Mouse (Mus musculus): Measurements from ENCODE around the gene Trub1. TPM values are rescaled to one million over a fixed set of nuclear protein-coding genes. Genes with fewer than 3 reads are reported as not detected.

Gene Trub1
- polyA plus RNA-seq, 1 experiment = 25.9 TPM

DNA sequence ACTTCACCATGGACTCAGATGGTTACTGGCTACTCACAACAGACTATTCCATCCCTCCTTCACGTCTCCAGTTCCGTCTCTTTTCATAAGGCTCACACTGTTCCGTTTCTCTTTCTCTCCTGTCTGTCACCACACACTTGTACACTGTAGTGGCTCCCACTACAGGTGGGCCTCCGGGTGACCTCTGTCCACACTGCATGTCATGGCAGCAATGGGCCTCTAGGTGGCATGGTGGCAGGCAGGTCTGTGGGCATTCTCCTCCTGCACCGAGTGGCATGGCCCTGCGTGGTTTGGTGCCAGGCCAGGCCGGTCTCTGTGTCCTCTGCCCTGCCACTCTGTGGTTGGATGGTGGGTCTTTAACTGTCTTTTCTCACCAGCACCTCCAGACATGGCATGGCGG, 30.1 kb downstream of the Trub1 start:
- Histone ChIP-seq H3K4me1 (ENCODE audit: control insufficient read depth, insufficient read depth, low read length) (peaks cover 5% of the 10 kb centered on the region; the same call in 1 of the 2 replicates), H3K27ac (ENCODE audit: insufficient read depth, low read length) (no peak overlapping the region), H3K4me3 (ENCODE audit: insufficient read depth, low read length) (no peak overlapping the region)
- peak; percentile 55 for TF ChIP-seq CTCF (IDR thresholded peaks at IDR 0.05; ENCODE audit: extremely low read depth, insufficient read depth, low read length)
- TF ChIP-seq POLR2A (IDR thresholded peaks at IDR 0.05; ENCODE audit: extremely low read depth, insufficient read depth, low read length) = no peak

DNA sequence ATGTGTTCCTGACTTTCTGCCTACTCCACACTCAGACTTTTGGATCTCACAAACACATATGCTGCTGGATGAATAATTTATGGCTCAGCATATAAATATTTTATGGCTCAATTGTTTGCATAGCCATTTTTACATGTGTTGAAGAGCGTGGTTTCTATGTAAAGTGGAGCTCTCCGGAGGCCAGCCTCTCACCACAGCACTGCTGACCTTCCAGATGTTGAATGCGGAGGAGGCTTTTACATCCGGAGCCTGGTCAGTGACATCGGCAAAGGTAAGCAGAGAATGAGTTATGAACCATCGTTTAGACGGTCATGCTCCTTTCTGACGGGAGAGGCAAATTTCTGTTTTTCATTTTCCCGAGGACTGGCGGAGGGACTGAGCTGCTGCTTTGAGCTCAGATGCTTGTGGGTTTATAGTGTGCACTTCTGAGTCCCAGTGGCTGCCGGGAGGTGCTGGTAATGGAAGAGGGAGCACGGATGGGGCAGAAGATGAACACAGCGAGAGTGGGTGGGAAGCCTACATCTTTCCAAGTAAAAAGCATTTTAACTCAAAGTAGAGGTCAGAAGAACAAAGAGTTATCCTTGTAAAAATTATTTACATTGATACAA, 34.4 kb downstream of the Trub1 start:
- 0 out of 2 replicates have a peak, but pooled peaks cover 1% of the 10 kb centered on the region for H3K4me1 ChIP-seq (ENCODE audit: control insufficient read depth, insufficient read depth, low read length)
- H3K27ac ChIP-seq (ENCODE audit: insufficient read depth, low read length) = 0 out of 2 replicates have a peak overlapping the region, but pooled peaks have one; percentile 16
- H3K4me3 ChIP-seq (ENCODE audit: insufficient read depth, low read length) = 0 out of 2 replicates have a peak overlapping the region, but pooled peaks have one; percentile 7
- TF ChIP-seq POLR2A (IDR thresholded peaks at IDR 0.05; ENCODE audit: extremely low read depth, insufficient read depth, low read length) (no peak), CTCF (IDR thresholded peaks at IDR 0.05; ENCODE audit: extremely low read depth, insufficient read depth, low read length) (no peak)

DNA sequence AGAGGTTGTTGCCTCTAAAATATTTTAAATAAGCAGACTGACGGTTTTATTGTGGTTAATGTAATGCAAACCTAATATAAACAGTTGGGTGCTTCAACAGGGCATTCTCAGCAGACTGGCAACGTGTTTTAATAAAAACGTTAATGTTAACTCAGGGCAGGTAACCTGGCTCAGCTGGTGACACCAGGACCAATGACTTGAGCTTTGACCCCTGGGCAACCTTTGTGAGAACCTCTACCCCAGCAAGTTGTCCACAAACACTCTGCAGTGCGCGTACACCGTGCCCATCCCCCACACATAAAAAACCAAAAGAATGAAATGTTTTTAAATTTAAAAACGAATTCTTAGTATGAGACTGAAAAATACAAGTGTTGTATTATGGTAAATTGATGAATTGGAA, 36.8 kb downstream of the Trub1 start:
- Histone ChIP-seq H3K4me1 (ENCODE audit: control insufficient read depth, insufficient read depth, low read length) (0 out of 2 replicates have a peak, but pooled peaks cover 1% of the 10 kb centered on the region), H3K27ac (ENCODE audit: insufficient read depth, low read length) (no peak overlapping the region), H3K4me3 (ENCODE audit: insufficient read depth, low read length) (no peak overlapping the region)
- no peak for TF ChIP-seq CTCF (IDR thresholded peaks at IDR 0.05; ENCODE audit: extremely low read depth, insufficient read depth, low read length)
- no peak for TF ChIP-seq POLR2A (IDR thresholded peaks at IDR 0.05; ENCODE audit: extremely low read depth, insufficient read depth, low read length)

DNA sequence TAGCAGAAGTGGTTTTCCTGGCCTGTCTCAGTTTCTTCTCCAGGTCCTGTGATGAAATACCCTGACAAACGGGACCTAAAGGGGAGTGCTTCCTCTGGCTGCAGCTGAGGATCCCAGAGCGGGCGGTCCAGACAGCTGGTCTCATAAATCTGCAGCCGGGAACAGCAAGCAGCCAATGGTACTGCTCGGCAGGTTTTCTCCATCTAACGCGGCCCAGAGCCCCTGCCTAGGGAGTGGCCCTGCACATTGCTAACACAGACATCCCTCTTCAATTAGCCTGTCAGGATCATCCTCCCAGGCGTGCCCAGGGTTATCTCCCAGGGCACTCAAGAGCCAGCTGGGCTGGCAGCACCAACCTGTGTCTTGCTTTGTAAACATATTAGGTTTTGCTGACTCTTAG, 38.3 kb downstream of the Trub1 start:
- no peak overlapping the region for H3K4me3 ChIP-seq (ENCODE audit: insufficient read depth, low read length)
- 0 out of 2 replicates have a peak, but pooled peaks cover 1% of the 10 kb centered on the region for H3K4me1 ChIP-seq (ENCODE audit: control insufficient read depth, insufficient read depth, low read length)
- no peak overlapping the region for H3K27ac ChIP-seq (ENCODE audit: insufficient read depth, low read length)
- TF ChIP-seq POLR2A (IDR thresholded peaks at IDR 0.05; ENCODE audit: extremely low read depth, insufficient read depth, low read length) (no peak), CTCF (IDR thresholded peaks at IDR 0.05; ENCODE audit: extremely low read depth, insufficient read depth, low read length) (no peak)

DNA sequence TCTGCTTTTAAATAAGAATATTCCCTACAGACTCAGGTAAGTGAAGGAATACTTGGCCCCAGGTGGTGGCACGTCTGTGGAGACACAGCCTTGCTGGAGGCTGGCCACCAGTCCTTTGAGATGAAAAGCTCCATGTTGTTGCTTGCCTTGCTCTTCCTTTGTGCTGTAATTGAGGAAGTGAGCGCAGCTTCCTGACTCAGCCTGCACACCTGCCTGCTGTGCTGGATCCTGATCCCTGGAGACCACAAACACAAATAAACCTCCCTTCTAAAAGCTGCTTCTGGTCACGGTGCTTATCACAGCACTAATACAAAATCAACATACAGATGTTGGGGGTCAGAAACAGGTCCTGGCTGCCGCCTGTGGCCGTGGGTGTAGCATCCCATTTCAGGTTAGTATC, 41.3 kb downstream of the Trub1 start:
- no peaks in the 10 kb centered on the region for H3K4me1 ChIP-seq (ENCODE audit: control insufficient read depth, insufficient read depth, low read length)
- no peak overlapping the region for H3K4me3 ChIP-seq (ENCODE audit: insufficient read depth, low read length)
- H3K27ac ChIP-seq (ENCODE audit: insufficient read depth, low read length) = no peak overlapping the region
- no peak for TF ChIP-seq POLR2A (IDR thresholded peaks at IDR 0.05; ENCODE audit: extremely low read depth, insufficient read depth, low read length)
- no peak for TF ChIP-seq CTCF (IDR thresholded peaks at IDR 0.05; ENCODE audit: extremely low read depth, insufficient read depth, low read length)

DNA sequence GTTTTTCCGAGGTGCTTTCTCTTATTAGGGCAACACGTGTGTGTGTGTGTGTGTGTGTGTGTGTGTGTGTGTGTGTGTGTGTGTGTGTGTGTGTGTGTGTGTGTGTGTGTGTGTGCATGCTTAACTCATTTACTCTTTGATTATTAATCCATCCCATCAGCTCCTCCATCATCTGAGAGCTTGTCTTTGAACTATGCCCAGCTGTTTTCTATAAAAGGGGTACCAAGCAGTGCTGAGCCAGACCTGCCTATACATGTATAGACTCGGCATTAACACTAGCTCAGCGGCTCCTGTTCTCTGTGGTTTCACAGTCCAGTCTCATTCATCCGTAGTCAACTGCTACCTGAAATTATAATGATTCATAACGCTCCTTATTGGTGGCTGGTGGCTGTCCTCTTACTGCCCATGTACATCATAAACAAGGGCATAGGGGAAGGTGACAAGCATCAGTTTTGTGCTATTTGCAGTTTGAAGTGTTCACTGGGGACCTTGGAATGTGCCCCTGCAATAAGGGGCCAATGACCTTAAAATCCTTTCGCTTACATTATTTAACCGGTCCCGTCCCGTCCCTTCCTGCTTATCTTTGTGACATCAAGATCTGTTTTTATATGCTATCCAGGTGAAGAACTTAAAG, 45.5 kb downstream of the Trub1 start:
- TF ChIP-seq POLR2A (IDR thresholded peaks at IDR 0.05; ENCODE audit: extremely low read depth, insufficient read depth, low read length) = no peak
- no peak for TF ChIP-seq CTCF (IDR thresholded peaks at IDR 0.05; ENCODE audit: extremely low read depth, insufficient read depth, low read length)
- Histone ChIP-seq H3K27ac (ENCODE audit: insufficient read depth, low read length) (no peak overlapping the region), H3K4me3 (ENCODE audit: insufficient read depth, low read length) (no peak overlapping the region), H3K4me1 (ENCODE audit: control insufficient read depth, insufficient read depth, low read length) (no peaks in the 10 kb centered on the region)

DNA sequence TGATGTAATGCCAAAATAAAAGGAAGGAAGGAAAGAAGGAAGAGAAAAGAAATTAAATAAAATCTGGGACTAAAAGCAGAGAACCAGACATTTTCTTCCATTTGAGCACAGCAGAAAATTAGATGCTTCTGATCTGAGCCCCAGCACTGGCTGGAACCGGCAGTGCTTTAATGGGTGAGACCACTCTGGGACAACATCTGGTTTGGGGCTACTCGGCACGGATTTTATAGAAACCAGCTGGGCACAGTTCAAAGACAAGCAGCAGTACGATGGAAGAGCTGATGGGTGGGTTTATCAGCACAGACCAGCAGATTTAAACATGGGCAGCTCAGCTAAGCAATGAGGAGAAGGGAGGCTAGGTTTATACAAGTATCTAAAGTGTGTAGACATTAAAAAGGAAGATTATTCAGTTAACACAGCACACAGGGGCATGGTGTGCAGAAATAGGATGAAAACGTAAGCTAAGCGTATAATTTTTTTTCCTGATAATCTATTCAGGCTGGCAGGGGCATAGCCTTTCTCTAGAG, 46.2 kb downstream of the Trub1 start:
- Histone ChIP-seq H3K4me1 (ENCODE audit: control insufficient read depth, insufficient read depth, low read length) (no peaks in the 10 kb centered on the region), H3K4me3 (ENCODE audit: insufficient read depth, low read length) (no peak overlapping the region), H3K27ac (ENCODE audit: insufficient read depth, low read length) (no peak overlapping the region)
- TF ChIP-seq POLR2A (IDR thresholded peaks at IDR 0.05; ENCODE audit: extremely low read depth, insufficient read depth, low read length) (no peak), CTCF (IDR thresholded peaks at IDR 0.05; ENCODE audit: extremely low read depth, insufficient read depth, low read length) (no peak)

DNA sequence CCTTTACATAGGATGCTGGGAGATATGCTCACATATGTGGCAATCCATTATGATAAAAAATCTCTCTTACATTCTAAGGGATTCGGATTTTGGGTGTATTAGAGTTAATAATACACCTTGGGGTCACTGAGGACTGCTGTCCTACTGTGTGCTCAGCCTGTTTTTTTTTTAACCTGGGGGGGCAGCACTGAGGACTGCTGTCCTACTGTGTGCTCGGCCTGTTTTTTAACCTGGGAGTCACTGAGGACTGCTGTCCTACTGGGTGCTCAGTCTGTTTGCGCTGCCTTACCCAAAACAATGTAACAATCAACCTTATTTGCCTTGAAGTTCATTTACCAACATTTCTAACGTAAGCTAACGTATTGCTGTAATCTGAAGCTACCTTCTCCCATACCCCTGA, 47.5 kb downstream of the Trub1 start:
- TF ChIP-seq CTCF (IDR thresholded peaks at IDR 0.05; ENCODE audit: extremely low read depth, insufficient read depth, low read length) (no peak), POLR2A (IDR thresholded peaks at IDR 0.05; ENCODE audit: extremely low read depth, insufficient read depth, low read length) (no peak)
- Histone ChIP-seq H3K4me3 (ENCODE audit: insufficient read depth, low read length) (no peak overlapping the region), H3K27ac (ENCODE audit: insufficient read depth, low read length) (no peak overlapping the region), H3K4me1 (ENCODE audit: control insufficient read depth, insufficient read depth, low read length) (no peaks in the 10 kb centered on the region)

DNA sequence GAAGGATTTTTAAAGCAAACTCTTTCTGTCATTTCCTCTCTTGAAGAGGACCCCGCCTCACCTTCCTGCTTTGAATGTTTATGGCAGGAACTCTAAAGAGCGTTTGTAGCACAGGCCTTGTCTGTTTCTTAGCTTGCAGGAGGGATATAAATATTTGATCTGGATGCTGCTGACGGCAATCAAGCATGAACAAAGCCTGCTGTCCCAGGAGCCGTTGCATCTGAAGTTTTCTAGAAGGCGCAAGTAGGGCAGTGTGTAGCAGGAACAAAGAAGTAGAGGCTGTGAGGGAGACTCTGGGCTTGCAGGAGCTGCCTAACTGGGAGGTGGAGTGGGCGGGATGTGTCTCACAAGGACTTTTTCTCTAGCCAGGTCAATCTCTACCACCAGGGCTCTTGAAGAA, 50.4 kb downstream of the Trub1 start:
- Histone ChIP-seq H3K4me1 (ENCODE audit: control insufficient read depth, insufficient read depth, low read length) (no peaks in the 10 kb centered on the region), H3K4me3 (ENCODE audit: insufficient read depth, low read length) (no peak overlapping the region), H3K27ac (ENCODE audit: insufficient read depth, low read length) (no peak overlapping the region)
- TF ChIP-seq POLR2A (IDR thresholded peaks at IDR 0.05; ENCODE audit: extremely low read depth, insufficient read depth, low read length) = no peak
- TF ChIP-seq CTCF (IDR thresholded peaks at IDR 0.05; ENCODE audit: extremely low read depth, insufficient read depth, low read length) = no peak

Data from cortical plate, adult 2 months (tissue).